Mouse (Mus musculus): ENCODE results near the gene Ccpg1os.
A peak's percentile ranks its signal among the peaks of the same experiment; 100 is the strongest.

Ccpg1os gene

GRCm38 (mm10) chr9:72985250-72986220, at the start of gene Ccpg1os, which contains the start of gene Ccpg1:
Gene Ccpg1os (minus strand): TSS chr9:72985382.
Gene Ccpg1 (plus strand): TSS chr9:72985429.
- DNase-seq (ENCODE audit: low read depth) = peak; percentile 96

- DNase-seq (ENCODE audit: low read depth) = no peak
These were observed 48.2 kb upstream of the Ccpg1os start for GRCm38 (mm10) chr9:73033406-73033805.

- no peak for DNase-seq (ENCODE audit: low read depth)
These were observed 46.2 kb upstream of the Ccpg1os start for GRCm38 (mm10) chr9:73031421-73031820.

GRCm38 (mm10) chr9:73030443-73030842, 45.3 kb upstream of the Ccpg1os start:
- DNase-seq (ENCODE audit: low read depth) = no peak

GRCm38 (mm10) chr9:73025818-73026636, 40.8 kb upstream of the Ccpg1os start:
- no peak for DNase-seq (ENCODE audit: low read depth)

GRCm38 (mm10) chr9:73020566-73021097, 35.5 kb upstream of the Ccpg1os start:
- no peak for DNase-seq (ENCODE audit: low read depth)

GRCm38 (mm10) chr9:73019841-73020240, 34.7 kb upstream of the Ccpg1os start:
- DNase-seq (ENCODE audit: low read depth) = no peak

GRCm38 (mm10) chr9:73014724-73015123, 29.5 kb upstream of the Ccpg1os start:
- no peak for DNase-seq (ENCODE audit: low read depth)

- DNase-seq (ENCODE audit: low read depth) = peak; percentile 2
These were observed 27.4 kb upstream of the Ccpg1os start for GRCm38 (mm10) chr9:73012629-73013028.

GRCm38 (mm10) chr9:73008384-73008783, 23.2 kb upstream of the Ccpg1os start:
- DNase-seq (ENCODE audit: low read depth) = no peak

GRCm38 (mm10) chr9:73006175-73006574, 21.0 kb upstream of the Ccpg1os start:
- no peak for DNase-seq (ENCODE audit: low read depth)

GRCm38 (mm10) chr9:73005106-73005505, 19.9 kb upstream of the Ccpg1os start:
- DNase-seq (ENCODE audit: low read depth) = no peak

- no peak for DNase-seq (ENCODE audit: low read depth)
These were observed 18.9 kb upstream of the Ccpg1os start for GRCm38 (mm10) chr9:73004076-73004475.

GRCm38 (mm10) chr9:73002177-73002576, 17.0 kb upstream of the Ccpg1os start:
- no peak for DNase-seq (ENCODE audit: low read depth)

GRCm38 (mm10) chr9:73001314-73002011, 16.3 kb upstream of the Ccpg1os start:
- DNase-seq (ENCODE audit: low read depth) = no peak

- DNase-seq (ENCODE audit: low read depth) = no peak
These were observed 15.3 kb upstream of the Ccpg1os start for GRCm38 (mm10) chr9:73000487-73000886.

- no peak for DNase-seq (ENCODE audit: low read depth)
These were observed 11.6 kb upstream of the Ccpg1os start for GRCm38 (mm10) chr9:72996806-72997205.

- DNase-seq (ENCODE audit: low read depth) = no peak
These were observed 11.0 kb upstream of the Ccpg1os start for GRCm38 (mm10) chr9:72996167-72996566.

GRCm38 (mm10) chr9:72992576-72992975, 7.4 kb upstream of the Ccpg1os start:
- DNase-seq (ENCODE audit: low read depth) = no peak

GRCm38 (mm10) chr9:72991420-72991819, 6.2 kb upstream of the Ccpg1os start:
- no peak for DNase-seq (ENCODE audit: low read depth)

- DNase-seq (ENCODE audit: low read depth) = no peak
These were observed 3.5 kb upstream of the Ccpg1os start for GRCm38 (mm10) chr9:72988706-72989105.

GRCm38 (mm10) chr9:72987703-72988102, 2.5 kb upstream of the Ccpg1os start:
- no peak for DNase-seq (ENCODE audit: low read depth)
